Mouse (Mus musculus) embryonic facial prominence, embryonic 11.5 days (tissue): ENCODE measurements around the gene Pla2g4a. TPM values are rescaled to one million over a fixed set of nuclear protein-coding genes. Genes with fewer than 3 reads are reported as not detected.

Source experiments
- ATAC-seq: fragments of 200-750 bp; cut with Nextera tagmentation; replicated peaks from 2 replicates; pipeline ENCODE4 v1.8.0; 2017; ENCODE audit warnings: low read depth; ENCODE audit not compliant: insufficient number of reproducible peaks, low FRiP score, low TSS enrichment
- DNase-seq: peaks from one replicate; pipeline ENCODE4 v3.0.0-alpha.2; 2015; ENCODE audit warnings: low spot score
- H3K27ac ChIP-seq: fragments of 300-500 bp; sonication (generic); replicated peaks from 2 replicates; pipeline ENCODE4 v1.5.1; 2014; ENCODE audit warnings: mild to moderate bottlenecking, low read depth, low read length, control low read depth
- H3K27me3 ChIP-seq: fragments of 300-500 bp; sonication (generic); 2 replicates; pipeline ENCODE4 v1.6.1; 2014; ENCODE audit warnings: mild to moderate bottlenecking, low read length, moderate library complexity, mixed read lengths; ENCODE audit not compliant: control insufficient read depth, insufficient read depth
- H3K36me3 ChIP-seq: fragments of 300-500 bp; sonication (generic); replicated peaks from 2 replicates; pipeline ENCODE4 v1.6.1; 2014; ENCODE audit warnings: low read depth, mild to moderate bottlenecking, low read length, moderate library complexity, mixed read lengths; ENCODE audit not compliant: control insufficient read depth, insufficient read depth
- H3K4me1 ChIP-seq: fragments of 300-500 bp; sonication (generic); 2 replicates; pipeline ENCODE4 v1.6.1; 2014; ENCODE audit warnings: low read length, mixed read lengths; ENCODE audit not compliant: control insufficient read depth, insufficient read depth
- H3K4me2 ChIP-seq: fragments of 300-500 bp; sonication (generic); 2 replicates; pipeline ENCODE4 v1.6.1; 2014; ENCODE audit warnings: low read depth, mild to moderate bottlenecking, control low read depth, low read length, moderate library complexity
- H3K4me3 ChIP-seq: fragments of 300-500 bp; sonication (generic); 2 replicates; pipeline ENCODE4 v1.5.1; 2014; ENCODE audit warnings: low read depth, low read length, control low read depth
- H3K9ac ChIP-seq: fragments of 300-500 bp; sonication (generic); replicated peaks from 2 replicates; pipeline ENCODE4 v1.6.1; 2014; ENCODE audit warnings: mild to moderate bottlenecking, control low read depth, low read length
- H3K9me3 ChIP-seq: fragments of 300-500 bp; sonication (generic); replicated peaks from 2 replicates; pipeline ENCODE4 v1.6.1; 2016; ENCODE audit warnings: mild to moderate bottlenecking, low read length, inconsistent platforms, mixed read lengths; ENCODE audit not compliant: control insufficient read depth
- WGBS: fragments of 180-500 bp; shearing (Covaris S2); extraction: QIAGEN DNeasy Blood & Tissue Kit; methylation state at CpG from one replicate; pipeline ENCODE4 v1.1.7; 2014; 5-methylcytosine and 5-hydroxymethylcytosine counted together
- polyA plus RNA-seq: library from polyadenylated mRNA; unstranded; fragments of >200 nt; fragmentation: Nextera tagmentation; extraction: Ambion mirVana; gene quantifications from 2 replicates; pipeline ENCODE4 v1.2.1, GENCODE M21; 2014

Gene Pla2g4a
- polyA plus RNA-seq, 1 experiment from 2014 or later, result 14.6 TPM

GRCm38 (mm10) chr1:149960251-149960650 is 839 bp downstream of the Pla2g4a start:
- H3K9ac ChIP-seq, result no peak overlapping the region
- H3K27ac ChIP-seq, result no peak overlapping the region
- DNase-seq (no peak), ATAC-seq (no peak)
- H3K9me3 ChIP-seq, result no peaks in the 10 kb centered on the region
- H3K4me2 ChIP-seq, result no peak overlapping the region; the same call in 1 of the 2 replicates
- H3K4me1 ChIP-seq, result no peaks in the 10 kb centered on the region
- 94% methylated on average over 4 of the region's 4 CpGs for WGBS
- H3K36me3 ChIP-seq, result no peaks in the 10 kb centered on the region
- no peaks in the 10 kb centered on the region for H3K27me3 ChIP-seq
- no peak overlapping the region for H3K4me3 ChIP-seq

GRCm38 (mm10) chr1:149959069-149959468 is 2.0 kb downstream of the Pla2g4a start:
- H3K4me3 ChIP-seq, result no peak overlapping the region
- no peaks in the 10 kb centered on the region for H3K9me3 ChIP-seq
- DNase-seq (no peak), ATAC-seq (no peak)
- no peaks in the 10 kb centered on the region for H3K36me3 ChIP-seq
- no peak overlapping the region for H3K9ac ChIP-seq
- H3K27me3 ChIP-seq, result no peaks in the 10 kb centered on the region
- H3K4me2 ChIP-seq, result no peak overlapping the region
- no peaks in the 10 kb centered on the region for H3K4me1 ChIP-seq
- no peak overlapping the region for H3K27ac ChIP-seq
- 79% methylated on average over 1 of the region's 1 CpGs for WGBS

- ATAC-seq, result no peak
- no peak overlapping the region for H3K9ac ChIP-seq
- 84% methylated on average over 4 of the region's 4 CpGs for WGBS
Observed at GRCm38 (mm10) chr1:149955482-149955881, 5.6 kb downstream of the Pla2g4a start.

GRCm38 (mm10) chr1:149954026-149954425 is 7.1 kb downstream of the Pla2g4a start:
- DNase-seq (no peak), ATAC-seq (no peak)
- Histone ChIP-seq H3K4me1 (no peaks in the 10 kb centered on the region), H3K36me3 (no peaks in the 10 kb centered on the region), H3K9me3 (no peaks in the 10 kb centered on the region), H3K9ac (no peak overlapping the region), H3K27ac (no peak overlapping the region), H3K4me3 (no peak overlapping the region), H3K4me2 (no peak overlapping the region), H3K27me3 (no peaks in the 10 kb centered on the region)
- 94% methylated on average over 6 of the region's 6 CpGs for WGBS

More at GRCm38 (mm10) chr1:149955482-149955881, 5.6 kb downstream of the Pla2g4a start:
- DNase-seq, result no peak
- H3K27ac ChIP-seq, result no peak overlapping the region
- no peak overlapping the region for H3K4me2 ChIP-seq
- H3K36me3 ChIP-seq, result no peaks in the 10 kb centered on the region
- no peaks in the 10 kb centered on the region for H3K4me1 ChIP-seq
- H3K9me3 ChIP-seq, result no peaks in the 10 kb centered on the region
- H3K27me3 ChIP-seq, result no peaks in the 10 kb centered on the region
- no peak overlapping the region for H3K4me3 ChIP-seq

DNA sequence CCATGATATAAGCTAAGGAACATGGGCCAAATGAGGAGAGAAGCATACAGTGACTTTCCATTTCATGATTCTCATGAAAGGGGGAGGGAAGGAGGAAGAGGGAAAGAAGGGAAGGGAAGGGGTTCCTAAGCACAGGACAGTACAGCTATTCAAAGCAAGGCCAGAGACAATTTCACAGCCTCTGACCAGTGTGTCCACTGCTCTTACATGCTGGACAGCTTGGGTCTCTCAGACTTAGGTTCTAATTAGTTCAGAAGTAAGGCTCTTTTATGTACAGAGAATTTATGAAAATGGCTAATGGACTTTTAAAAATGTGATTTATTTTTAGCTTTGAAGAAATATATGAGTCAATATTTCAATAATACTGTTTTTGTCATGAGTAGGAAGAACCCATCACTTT is 9.0 kb downstream of the Pla2g4a start:
- H3K9me3 ChIP-seq, result no peaks in the 10 kb centered on the region
- DNase-seq (no peak), ATAC-seq (no peak)
- no peak overlapping the region for H3K27ac ChIP-seq
- no peak overlapping the region for H3K9ac ChIP-seq
- no peaks in the 10 kb centered on the region for H3K4me1 ChIP-seq
- no peaks in the 10 kb centered on the region for H3K36me3 ChIP-seq
- no peak overlapping the region for H3K4me2 ChIP-seq
- H3K27me3 ChIP-seq, result no peaks in the 10 kb centered on the region
- H3K4me3 ChIP-seq, result no peak overlapping the region

- Histone ChIP-seq H3K36me3 (no peaks in the 10 kb centered on the region), H3K4me3 (no peak overlapping the region), H3K27me3 (no peaks in the 10 kb centered on the region), H3K9ac (no peak overlapping the region), H3K27ac (no peak overlapping the region), H3K4me2 (no peak overlapping the region), H3K9me3 (no peaks in the 10 kb centered on the region), H3K4me1 (no peaks in the 10 kb centered on the region)
- 81% methylated on average over 3 of the region's 3 CpGs for WGBS
- ATAC-seq (no peak), DNase-seq (no peak)
Observed at GRCm38 (mm10) chr1:149950656-149951055, 10.4 kb downstream of the Pla2g4a start.

GRCm38 (mm10) chr1:149950254-149950653 is 10.8 kb downstream of the Pla2g4a start:
- no peak for DNase-seq
- Histone ChIP-seq H3K9ac (no peak overlapping the region), H3K4me2 (no peak overlapping the region), H3K27me3 (no peaks in the 10 kb centered on the region), H3K27ac (no peak overlapping the region), H3K4me1 (no peaks in the 10 kb centered on the region), H3K4me3 (no peak overlapping the region), H3K9me3 (no peaks in the 10 kb centered on the region), H3K36me3 (no peaks in the 10 kb centered on the region)
- WGBS, result 65% methylated on average over 1 of the region's 1 CpGs
- no peak for ATAC-seq

GRCm38 (mm10) chr1:149949334-149949733 is 11.8 kb downstream of the Pla2g4a start:
- Histone ChIP-seq H3K27ac (no peak overlapping the region), H3K9ac (no peak overlapping the region), H3K9me3 (no peaks in the 10 kb centered on the region), H3K4me2 (no peak overlapping the region), H3K36me3 (no peaks in the 10 kb centered on the region), H3K4me1 (no peaks in the 10 kb centered on the region), H3K4me3 (no peak overlapping the region), H3K27me3 (no peaks in the 10 kb centered on the region)
- no peak for DNase-seq
- ATAC-seq, result no peak
- WGBS, result 84% methylated on average over 1 of the region's 1 CpGs
